Mouse (Mus musculus) adipocyte (in vitro differentiated cells): ENCODE results near the gene Npat.

ENCODE experiments used
- DNase-seq: peaks from one replicate; pipeline ENCODE4 v3.0.0-alpha.2; 2016; ENCODE audit warnings: low spot score

Gene Npat

GRCm38 (mm10) chr9:53609968-53610781 lies 73.3 kb downstream of the Npat start, which contains the start of gene Acat1:
Gene Acat1, minus strand, starts transcription at chr9:53610382.
- peak; percentile 90 for DNase-seq

GRCm38 (mm10) chr9:53614286-53614685 lies 77.4 kb downstream of the Npat start:
- no peak for DNase-seq

GRCm38 (mm10) chr9:53615246-53615645 lies 78.4 kb downstream of the Npat start:
- no peak for DNase-seq
